Mouse (Mus musculus): ENCODE measurements around the gene Higd1c. TPM values are rescaled to one million over a fixed set of nuclear protein-coding genes. Genes with fewer than 3 reads are reported as not detected.
"Not testable (repeated sequence)": the region's sequence is repeated elsewhere in the genome, so short reads cannot be mapped to it uniquely, and the experiment has no call there.

Higd1c gene
- polyA plus RNA-seq, 1 experiment, result not detected

DNA sequence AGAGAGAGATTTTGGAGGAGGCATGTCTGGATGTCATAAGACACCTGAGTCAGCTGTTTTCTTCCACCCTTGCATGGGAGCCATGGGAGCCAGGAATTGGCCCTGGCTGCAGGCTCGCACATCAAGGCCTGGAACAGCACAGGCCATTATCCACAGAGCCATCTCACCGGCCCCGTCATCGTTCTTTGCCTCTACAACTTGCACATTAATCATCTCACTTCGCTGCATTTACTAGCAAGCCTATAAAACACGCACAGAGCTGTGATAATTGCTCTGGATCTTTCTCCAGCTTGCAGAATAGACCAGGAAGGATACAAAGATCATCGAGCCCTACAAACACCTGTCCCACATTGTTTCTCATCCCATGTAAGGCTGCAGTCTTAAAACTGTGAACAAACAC, 33.6 kb upstream of the Higd1c start:
- no peak for TF ChIP-seq CTCF (IDR thresholded peaks at IDR 0.05; ENCODE audit: borderline replicate concordance, insufficient read depth, low read depth, low read length)
- no peak for TF ChIP-seq POLR2A (IDR thresholded peaks at IDR 0.05; ENCODE audit: borderline replicate concordance, insufficient read depth, low read length)

DNA sequence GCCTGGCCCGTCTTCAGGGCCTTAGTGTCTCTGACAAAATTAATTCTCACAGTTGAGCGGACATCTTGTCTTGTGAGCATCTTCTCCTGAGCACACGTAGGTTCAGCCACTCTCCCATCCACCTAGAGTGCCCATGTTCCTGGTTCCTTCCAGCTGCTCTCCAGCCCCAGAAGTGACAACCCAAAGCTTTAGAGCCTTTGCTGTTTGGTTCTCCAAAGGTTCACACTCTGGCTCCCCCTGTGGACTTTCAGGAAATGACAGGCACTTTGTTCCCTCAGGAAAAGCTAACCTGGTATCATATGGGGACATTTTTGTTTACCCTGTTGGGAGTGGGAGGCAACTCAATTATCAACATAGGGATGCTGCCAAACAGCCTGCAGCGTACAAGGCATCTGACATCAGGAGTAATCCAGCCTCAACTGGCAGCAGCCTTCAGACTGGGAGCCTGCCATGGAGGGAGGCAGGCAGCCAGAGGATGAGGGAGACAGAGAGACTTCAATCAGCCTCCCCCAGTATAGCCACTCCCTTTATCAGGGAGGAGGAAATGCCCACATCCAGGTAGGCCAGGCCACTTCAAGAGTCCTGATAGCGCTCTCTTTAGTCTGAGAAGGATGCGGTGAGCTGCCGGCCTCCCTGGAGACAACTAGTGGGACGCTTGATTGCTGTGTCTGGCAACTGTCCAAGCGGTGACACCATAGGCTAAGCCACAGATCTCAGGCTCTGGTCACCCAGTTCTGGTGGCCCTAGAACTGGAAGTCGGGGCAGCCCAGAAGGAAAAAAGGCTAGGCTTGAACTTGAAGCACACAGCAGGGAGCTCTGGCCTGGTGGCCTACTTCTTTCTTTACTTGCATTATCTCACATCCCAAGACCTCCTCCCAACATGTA, 32.0 kb upstream of the Higd1c start:
- H3K4me1 ChIP-seq (ENCODE audit: control insufficient read depth, insufficient read depth, low read length); H3K27me3 ChIP-seq (ENCODE audit: control insufficient read depth, insufficient read depth, low read length); H3K27ac ChIP-seq (ENCODE audit: insufficient read depth, low read length); H3K4me3 ChIP-seq (replicated peaks; ENCODE audit: insufficient read depth, low read depth, low read length): not testable (repeated sequence)
- DNase-seq, result peak in 1 of 2 experiments; percentile 12
- WGBS, result 39% methylated on average over 3 of the region's 10 CpGs

More for the DNA sequence above, 33.6 kb upstream of the Higd1c start:
- Histone ChIP-seq H3K27ac (ENCODE audit: insufficient read depth, low read length) (no peak overlapping the region), H3K4me1 (ENCODE audit: control insufficient read depth, insufficient read depth, low read length) (no peaks in the 10 kb centered on the region), H3K27me3 (ENCODE audit: control insufficient read depth, insufficient read depth, low read length) (no peaks in the 10 kb centered on the region), H3K4me3 (replicated peaks; ENCODE audit: insufficient read depth, low read depth, low read length) (no peak overlapping the region)
- no peak for DNase-seq
- 83% methylated on average over 7 of the region's 7 CpGs for WGBS

DNA sequence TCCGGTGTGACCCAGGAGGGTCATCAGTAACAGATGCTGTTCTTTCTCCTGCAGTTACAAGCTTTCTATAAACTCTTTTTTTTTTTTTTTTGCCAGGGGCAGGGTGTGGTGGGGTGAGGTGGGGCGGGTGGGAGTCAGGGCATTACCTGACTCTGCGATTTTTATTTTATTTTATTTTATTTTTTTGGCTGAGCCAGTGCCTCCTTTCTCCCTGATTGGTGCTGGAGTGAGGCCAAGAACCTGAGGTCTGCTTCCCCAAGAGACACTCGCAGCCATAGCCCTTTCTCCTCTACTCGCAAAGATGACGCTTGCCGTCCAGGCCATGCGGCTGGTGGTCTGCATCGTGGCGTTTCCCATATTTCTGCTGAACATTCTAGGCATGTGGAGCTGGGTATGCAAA, 29.7 kb upstream of the Higd1c start, which contains the start of gene Mettl7a3:
TSS of gene Mettl7a3 (plus strand) at position 301 of the 400 bp plus-strand sequence.
- H3K4me3 ChIP-seq (replicated peaks; ENCODE audit: insufficient read depth, low read depth, low read length), result no peak within 1 kb of the TSS
- no peaks in the 10 kb centered on the region for H3K4me1 ChIP-seq (ENCODE audit: control insufficient read depth, insufficient read depth, low read length)
- no peak for DNase-seq
- 21% methylated on average over 10 of the region's 10 CpGs for WGBS
- no peaks in the 10 kb centered on the region for H3K27me3 ChIP-seq (ENCODE audit: control insufficient read depth, insufficient read depth, low read length)
- no peak within 1 kb of the TSS for H3K27ac ChIP-seq (ENCODE audit: insufficient read depth, low read length)
- no peak for TF ChIP-seq CTCF (IDR thresholded peaks at IDR 0.05; ENCODE audit: borderline replicate concordance, insufficient read depth, low read depth, low read length)
- TF ChIP-seq POLR2A (IDR thresholded peaks at IDR 0.05; ENCODE audit: borderline replicate concordance, insufficient read depth, low read length), result no peak

DNA sequence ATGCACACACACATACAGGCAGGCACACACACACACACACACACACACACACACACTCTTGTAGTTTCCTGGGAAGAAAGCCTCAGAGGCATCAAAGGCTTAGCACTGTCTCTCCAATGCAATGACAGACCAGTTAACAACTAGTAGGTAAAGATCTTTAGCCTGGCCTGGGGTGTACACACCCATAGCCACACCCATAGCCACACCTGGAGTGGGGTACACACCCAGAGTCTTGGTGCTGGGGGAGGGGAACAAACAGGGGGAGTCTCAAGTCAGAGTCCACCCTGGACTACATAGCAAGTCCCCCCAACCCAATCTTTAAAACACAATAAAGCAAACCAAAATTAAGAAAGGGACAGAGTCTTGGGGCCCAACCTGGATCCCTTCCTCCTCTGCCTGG, 27.0 kb upstream of the Higd1c start:
- DNase-seq; H3K27ac ChIP-seq (ENCODE audit: insufficient read depth, low read length); H3K4me3 ChIP-seq (replicated peaks; ENCODE audit: insufficient read depth, low read depth, low read length); H3K4me1 ChIP-seq (ENCODE audit: control insufficient read depth, insufficient read depth, low read length); H3K27me3 ChIP-seq (ENCODE audit: control insufficient read depth, insufficient read depth, low read length): not testable (repeated sequence)

DNA sequence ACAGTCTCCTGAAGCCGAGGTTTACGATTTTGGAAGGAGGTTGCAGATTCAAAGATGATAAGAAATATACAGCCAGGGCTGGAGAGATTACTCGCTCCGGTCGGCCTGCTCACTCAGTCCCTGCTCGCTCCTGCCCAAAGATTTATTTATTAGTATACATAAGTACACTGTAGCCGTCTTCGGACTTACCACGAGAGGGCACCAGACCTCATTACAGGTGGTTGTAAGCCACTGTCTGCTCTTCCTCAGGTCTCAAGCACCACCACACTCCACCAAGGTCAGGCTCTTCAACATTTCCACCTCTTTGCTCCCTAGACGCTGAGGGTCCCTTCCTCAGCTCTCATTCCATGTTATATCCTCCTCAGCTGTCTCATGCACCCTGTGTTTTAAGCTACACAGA, 26.5 kb upstream of the Higd1c start:
- 0 out of 2 replicates have a peak, but pooled peaks have one; percentile 32 for TF ChIP-seq CTCF (IDR thresholded peaks at IDR 0.05; ENCODE audit: borderline replicate concordance, insufficient read depth, low read depth, low read length)
- not testable (repeated sequence) for H3K27me3 ChIP-seq (ENCODE audit: control insufficient read depth, insufficient read depth, low read length); H3K4me3 ChIP-seq (replicated peaks; ENCODE audit: insufficient read depth, low read depth, low read length); H3K4me1 ChIP-seq (ENCODE audit: control insufficient read depth, insufficient read depth, low read length); H3K27ac ChIP-seq (ENCODE audit: insufficient read depth, low read length)
- peak; percentile 61 to 65 for DNase-seq
- WGBS, result 42% methylated on average over 10 of the region's 10 CpGs

DNA sequence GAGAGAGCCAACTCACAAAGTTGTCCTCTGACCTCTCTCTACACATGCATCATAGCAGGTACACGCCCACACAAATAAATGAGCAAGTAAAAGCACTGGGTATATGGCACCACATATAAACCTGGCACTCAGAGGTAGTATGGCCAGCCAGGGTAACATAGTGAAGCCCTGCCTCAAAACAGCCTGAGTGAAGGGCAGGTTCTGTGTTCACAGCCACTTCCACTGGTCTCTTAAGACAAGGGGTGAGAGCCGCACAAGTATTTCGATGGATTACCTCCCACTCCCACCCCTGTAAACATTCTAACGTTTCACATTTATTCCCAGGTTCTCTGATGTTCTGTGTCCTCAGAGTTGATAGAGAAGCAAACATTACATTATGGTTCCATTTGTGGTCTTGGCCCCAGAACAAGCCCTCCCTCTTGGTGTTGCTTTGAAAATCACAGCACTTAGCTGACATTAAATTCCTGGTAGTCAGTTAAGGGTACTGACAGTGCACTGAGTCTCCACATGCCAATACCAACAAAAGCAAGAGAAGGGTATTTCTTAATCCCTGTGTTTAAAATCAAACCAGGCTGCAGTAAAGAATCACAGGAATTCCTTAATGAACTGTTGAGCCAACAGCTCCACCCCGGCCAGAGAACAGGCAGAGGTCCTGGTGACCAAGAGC, 22.9 kb upstream of the Higd1c start:
- H3K4me1 ChIP-seq (ENCODE audit: control insufficient read depth, insufficient read depth, low read length); H3K27ac ChIP-seq (ENCODE audit: insufficient read depth, low read length); DNase-seq; H3K4me3 ChIP-seq (replicated peaks; ENCODE audit: insufficient read depth, low read depth, low read length); H3K27me3 ChIP-seq (ENCODE audit: control insufficient read depth, insufficient read depth, low read length): not testable (repeated sequence)
- WGBS, result 86% methylated on average over 5 of the region's 5 CpGs

DNA sequence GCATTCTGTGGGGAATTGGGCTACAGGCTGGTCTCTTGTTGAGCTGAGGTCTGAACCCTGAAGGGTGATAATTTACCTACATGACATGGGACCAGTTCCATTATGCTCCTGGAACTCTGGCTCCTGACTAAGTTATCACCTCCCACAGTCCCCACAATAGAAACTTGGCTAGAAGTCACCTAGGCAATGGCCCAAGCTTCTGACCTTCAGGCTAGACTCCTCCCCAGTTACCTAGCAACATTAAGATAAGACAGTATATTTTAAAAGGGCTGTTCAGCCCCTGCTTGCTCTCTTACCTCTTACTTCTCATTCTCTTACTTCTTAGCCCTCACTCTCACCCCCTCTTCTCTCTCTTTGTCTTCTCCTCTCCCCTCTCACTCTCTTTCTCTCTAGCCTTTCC, 18.9 kb upstream of the Higd1c start:
- H3K4me3 ChIP-seq (replicated peaks; ENCODE audit: insufficient read depth, low read depth, low read length), result no peak overlapping the region
- no peak overlapping the region for H3K27ac ChIP-seq (ENCODE audit: insufficient read depth, low read length)
- TF ChIP-seq POLR2A (IDR thresholded peaks at IDR 0.05; ENCODE audit: borderline replicate concordance, insufficient read depth, low read length) (no peak), CTCF (IDR thresholded peaks at IDR 0.05; ENCODE audit: borderline replicate concordance, insufficient read depth, low read depth, low read length) (no peak)
- H3K4me1 ChIP-seq (ENCODE audit: control insufficient read depth, insufficient read depth, low read length), result no peaks in the 10 kb centered on the region
- no peak for DNase-seq
- no peaks in the 10 kb centered on the region for H3K27me3 ChIP-seq (ENCODE audit: control insufficient read depth, insufficient read depth, low read length)

DNA sequence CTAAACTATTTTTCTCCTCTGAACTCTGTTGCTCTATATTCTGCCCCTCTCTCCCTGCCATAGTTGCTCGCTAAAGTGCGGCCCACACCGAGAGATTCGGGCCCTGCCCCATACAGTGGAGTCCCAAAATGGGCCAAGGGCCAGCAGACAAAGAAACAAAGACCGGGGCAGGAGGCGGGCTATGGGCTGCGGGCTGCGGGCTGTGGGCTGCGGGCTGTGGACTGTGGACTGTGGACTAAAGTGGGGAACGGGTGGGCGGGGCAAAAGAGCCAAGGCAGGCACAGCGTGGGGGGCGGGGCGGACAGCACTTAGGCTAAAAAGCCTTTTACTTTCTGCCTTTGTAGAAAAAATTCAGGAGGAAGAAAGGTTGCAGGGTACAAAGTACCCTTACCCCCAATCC, 17.6 kb upstream of the Higd1c start:
- Histone ChIP-seq H3K27ac (ENCODE audit: insufficient read depth, low read length) (no peak overlapping the region), H3K27me3 (ENCODE audit: control insufficient read depth, insufficient read depth, low read length) (no peaks in the 10 kb centered on the region), H3K4me3 (replicated peaks; ENCODE audit: insufficient read depth, low read depth, low read length) (no peak overlapping the region), H3K4me1 (ENCODE audit: control insufficient read depth, insufficient read depth, low read length) (no peaks in the 10 kb centered on the region)
- DNase-seq, result no peak
- 49% methylated on average over 14 of the region's 14 CpGs for WGBS
- no peak for TF ChIP-seq CTCF (IDR thresholded peaks at IDR 0.05; ENCODE audit: borderline replicate concordance, insufficient read depth, low read depth, low read length)
- TF ChIP-seq POLR2A (IDR thresholded peaks at IDR 0.05; ENCODE audit: borderline replicate concordance, insufficient read depth, low read length), result no peak

Measured in cerebellum, adult 2 months (tissue).